Mouse (Mus musculus): ENCODE data around the gene Plch2. TPM values are rescaled to one million over a fixed set of nuclear protein-coding genes. Genes with fewer than 3 reads are reported as not detected.

Plch2 gene
- polyA plus RNA-seq, 2 experiments = 0.04 to 0.09 TPM

GRCm38 (mm10) chr4:155015550-155015949 lies 41.0 kb downstream of the Plch2 start:
- 55% methylated on average over 4 of the region's 4 CpGs for WGBS (ENCODE audit: insufficient replicate concordance)
- DNase-seq (ENCODE audit: low read depth in 3 of 3, low spot score in 3 of 3) (peak in 1 of 3 experiments; percentile 4), ATAC-seq (ENCODE audit: insufficient read depth) (no peak)

GRCm38 (mm10) chr4:155014791-155015190 lies 41.8 kb downstream of the Plch2 start:
- 62% methylated on average over 12 of the region's 12 CpGs for WGBS (ENCODE audit: insufficient replicate concordance)
- no peak for ATAC-seq (ENCODE audit: insufficient read depth)

More at GRCm38 (mm10) chr4:155015550-155015949, 41.0 kb downstream of the Plch2 start:
- TF ChIP-seq CTCF (IDR thresholded peaks at IDR 0.05; ENCODE audit: low read depth) (no peak), EP300 (IDR thresholded peaks at IDR 0.05; ENCODE audit: low read depth) (no peak)
- Histone ChIP-seq H3K4me3 (ENCODE audit: insufficient read depth in 1 of 2, low read depth in 2 of 2, low read length in 2 of 2) (no peak overlapping the region), H3K4me2 (ENCODE audit: low read depth) (no peak overlapping the region), H3K9me3 (ENCODE audit: control insufficient read depth, low read length) (no peaks in the 10 kb centered on the region), H3K36me3 (replicated peaks; ENCODE audit: control insufficient read depth, insufficient read depth, low read depth) (no peaks in the 10 kb centered on the region), H3K27me3 (ENCODE audit: control insufficient read depth, insufficient read depth, low read length) (no peaks in the 10 kb centered on the region), H3K27ac (no peak overlapping the region), H3K9ac (replicated peaks) (no peak overlapping the region), H3K4me1 (replicated peaks; ENCODE audit: control insufficient read depth in 2 of 2, insufficient read depth in 2 of 2, low read length in 1 of 2) (no peaks in the 10 kb centered on the region)

GRCm38 (mm10) chr4:155014244-155014643 lies 42.3 kb downstream of the Plch2 start:
- H3K4me1 ChIP-seq (replicated peaks; ENCODE audit: control insufficient read depth in 2 of 2, insufficient read depth in 2 of 2, low read length in 1 of 2) = no peaks in the 10 kb centered on the region
- no peak for ATAC-seq (ENCODE audit: insufficient read depth)
- H3K4me3 ChIP-seq (ENCODE audit: insufficient read depth in 1 of 2, low read depth in 2 of 2, low read length in 2 of 2) = no peak overlapping the region
- H3K9me3 ChIP-seq (ENCODE audit: control insufficient read depth, low read length) = no peaks in the 10 kb centered on the region
- TF ChIP-seq EP300 (IDR thresholded peaks at IDR 0.05; ENCODE audit: low read depth) (no peak), CTCF (IDR thresholded peaks at IDR 0.05; ENCODE audit: low read depth) (no peak)
- no peaks in the 10 kb centered on the region for H3K36me3 ChIP-seq (replicated peaks; ENCODE audit: control insufficient read depth, insufficient read depth, low read depth)
- no peak overlapping the region for H3K27ac ChIP-seq
- H3K27me3 ChIP-seq (ENCODE audit: control insufficient read depth, insufficient read depth, low read length) = no peaks in the 10 kb centered on the region
- H3K9ac ChIP-seq (replicated peaks) = no peak overlapping the region
- H3K4me2 ChIP-seq (ENCODE audit: low read depth) = no peak overlapping the region
- WGBS (ENCODE audit: insufficient replicate concordance) = 62% methylated on average over 14 of the region's 14 CpGs
- no peak for DNase-seq (ENCODE audit: low read depth in 3 of 3, low spot score in 3 of 3)

More at GRCm38 (mm10) chr4:155014791-155015190, 41.8 kb downstream of the Plch2 start:
- no peak for DNase-seq (ENCODE audit: low read depth in 3 of 3, low spot score in 3 of 3)
- Histone ChIP-seq H3K9me3 (ENCODE audit: control insufficient read depth, low read length) (no peaks in the 10 kb centered on the region), H3K36me3 (replicated peaks; ENCODE audit: control insufficient read depth, insufficient read depth, low read depth) (no peaks in the 10 kb centered on the region), H3K27ac (no peak overlapping the region), H3K4me3 (ENCODE audit: insufficient read depth in 1 of 2, low read depth in 2 of 2, low read length in 2 of 2) (no peak overlapping the region), H3K9ac (replicated peaks) (no peak overlapping the region), H3K27me3 (ENCODE audit: control insufficient read depth, insufficient read depth, low read length) (no peaks in the 10 kb centered on the region), H3K4me2 (ENCODE audit: low read depth) (no peak overlapping the region), H3K4me1 (replicated peaks; ENCODE audit: control insufficient read depth in 2 of 2, insufficient read depth in 2 of 2, low read length in 1 of 2) (no peaks in the 10 kb centered on the region)
- TF ChIP-seq EP300 (IDR thresholded peaks at IDR 0.05; ENCODE audit: low read depth) (no peak), CTCF (IDR thresholded peaks at IDR 0.05; ENCODE audit: low read depth) (no peak)

GRCm38 (mm10) chr4:155012788-155013187 lies 43.8 kb downstream of the Plch2 start:
- TF ChIP-seq CTCF (IDR thresholded peaks at IDR 0.05; ENCODE audit: low read depth) (peak; percentile 91), EP300 (IDR thresholded peaks at IDR 0.05; ENCODE audit: low read depth) (no peak)
- 5% methylated on average over 4 of the region's 4 CpGs for WGBS (ENCODE audit: insufficient replicate concordance)
- ATAC-seq (ENCODE audit: insufficient read depth) = no peak

GRCm38 (mm10) chr4:155012115-155012514 lies 44.5 kb downstream of the Plch2 start:
- H3K27ac ChIP-seq = no peak overlapping the region
- 34% methylated on average over 2 of the region's 2 CpGs for WGBS (ENCODE audit: insufficient replicate concordance)

More at GRCm38 (mm10) chr4:155012788-155013187, 43.8 kb downstream of the Plch2 start:
- DNase-seq (ENCODE audit: low read depth in 3 of 3, low spot score in 3 of 3) = peak; percentile 13 to 31 (median 22)
- Histone ChIP-seq H3K9ac (replicated peaks) (no peak overlapping the region), H3K4me3 (ENCODE audit: insufficient read depth in 1 of 2, low read depth in 2 of 2, low read length in 2 of 2) (no peak overlapping the region), H3K36me3 (replicated peaks; ENCODE audit: control insufficient read depth, insufficient read depth, low read depth) (no peaks in the 10 kb centered on the region), H3K4me1 (replicated peaks; ENCODE audit: control insufficient read depth in 2 of 2, insufficient read depth in 2 of 2, low read length in 1 of 2) (no peaks in the 10 kb centered on the region), H3K9me3 (ENCODE audit: control insufficient read depth, low read length) (no peaks in the 10 kb centered on the region), H3K4me2 (ENCODE audit: low read depth) (no peak overlapping the region), H3K27ac (no peak overlapping the region), H3K27me3 (ENCODE audit: control insufficient read depth, insufficient read depth, low read length) (no peaks in the 10 kb centered on the region)

More at GRCm38 (mm10) chr4:155012115-155012514, 44.5 kb downstream of the Plch2 start:
- no peaks in the 10 kb centered on the region for H3K4me1 ChIP-seq (replicated peaks; ENCODE audit: control insufficient read depth in 2 of 2, insufficient read depth in 2 of 2, low read length in 1 of 2)
- no peaks in the 10 kb centered on the region for H3K27me3 ChIP-seq (ENCODE audit: control insufficient read depth, insufficient read depth, low read length)
- no peak overlapping the region for H3K4me2 ChIP-seq (ENCODE audit: low read depth)
- H3K9me3 ChIP-seq (ENCODE audit: control insufficient read depth, low read length) = no peaks in the 10 kb centered on the region
- DNase-seq (ENCODE audit: low read depth in 3 of 3, low spot score in 3 of 3) (no peak), ATAC-seq (ENCODE audit: insufficient read depth) (no peak)
- no peak overlapping the region for H3K9ac ChIP-seq (replicated peaks)
- no peaks in the 10 kb centered on the region for H3K36me3 ChIP-seq (replicated peaks; ENCODE audit: control insufficient read depth, insufficient read depth, low read depth)
- H3K4me3 ChIP-seq (ENCODE audit: insufficient read depth in 1 of 2, low read depth in 2 of 2, low read length in 2 of 2) = no peak overlapping the region
- TF ChIP-seq CTCF (IDR thresholded peaks at IDR 0.05; ENCODE audit: low read depth) (no peak), EP300 (IDR thresholded peaks at IDR 0.05; ENCODE audit: low read depth) (no peak)

Measured in liver, embryonic 14.5 days (tissue).